Mouse (Mus musculus) right cerebral cortex, adult 18-20 months (tissue): ENCODE measurements at regions not wholly inside any gene's neighbourhood (a gene's known extent, or its start where the extent isn't known, plus 50 kb on each side); places are given as distances from the start of the nearest gene placed in this dataset.
A peak's percentile ranks its signal among the peaks of the same experiment; 100 is the strongest.

Experiments
- DNase-seq: peaks from one replicate; pipeline ENCODE4 v3.0.0; 2022; ENCODE audit warnings: mixed read lengths

DNA sequence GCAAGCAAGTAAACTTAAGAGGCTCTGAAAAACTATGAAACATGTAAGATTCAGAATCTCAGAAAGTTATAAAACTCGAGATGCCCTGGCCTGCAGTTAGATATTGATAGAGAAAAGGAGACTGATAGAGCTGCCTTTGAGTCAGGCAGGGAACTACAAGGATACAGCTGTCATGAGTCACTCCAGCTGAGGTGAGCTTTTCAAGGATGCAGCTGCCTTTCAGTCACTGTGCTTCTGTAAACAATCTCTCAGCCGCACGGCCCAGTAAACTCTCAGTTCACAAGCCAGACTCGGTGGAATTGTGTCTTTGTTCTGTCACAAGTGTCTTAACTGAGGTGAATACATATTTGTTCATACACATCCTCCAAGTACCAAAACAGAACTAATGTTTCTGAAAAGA lies 334.9 kb upstream of the Rsrc1 start:
- no peak for DNase-seq

DNA sequence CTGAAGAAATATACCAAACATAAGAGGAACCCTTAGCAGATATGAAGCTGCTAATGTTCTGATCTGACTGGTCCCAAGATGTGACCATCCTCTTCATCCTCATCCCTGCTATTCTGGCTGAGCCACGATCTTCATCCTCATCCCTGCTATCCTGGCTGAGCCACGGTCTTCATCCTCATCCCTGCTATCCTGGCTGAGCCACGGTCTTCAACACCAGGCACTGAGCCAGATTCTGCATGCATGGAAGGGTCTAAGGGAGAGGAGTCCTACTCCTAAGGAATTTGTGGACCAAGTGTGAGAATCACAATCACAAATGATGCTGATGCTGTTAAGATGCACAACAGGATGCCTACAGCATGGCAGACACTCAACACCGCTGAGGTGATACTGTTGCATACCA lies 331.9 kb upstream of the Rsrc1 start:
- no peak for DNase-seq

- DNase-seq, result no peak
Measured at GRCm38 (mm10) chr3:66650076-66650748, 331.0 kb upstream of the Rsrc1 start.

DNA sequence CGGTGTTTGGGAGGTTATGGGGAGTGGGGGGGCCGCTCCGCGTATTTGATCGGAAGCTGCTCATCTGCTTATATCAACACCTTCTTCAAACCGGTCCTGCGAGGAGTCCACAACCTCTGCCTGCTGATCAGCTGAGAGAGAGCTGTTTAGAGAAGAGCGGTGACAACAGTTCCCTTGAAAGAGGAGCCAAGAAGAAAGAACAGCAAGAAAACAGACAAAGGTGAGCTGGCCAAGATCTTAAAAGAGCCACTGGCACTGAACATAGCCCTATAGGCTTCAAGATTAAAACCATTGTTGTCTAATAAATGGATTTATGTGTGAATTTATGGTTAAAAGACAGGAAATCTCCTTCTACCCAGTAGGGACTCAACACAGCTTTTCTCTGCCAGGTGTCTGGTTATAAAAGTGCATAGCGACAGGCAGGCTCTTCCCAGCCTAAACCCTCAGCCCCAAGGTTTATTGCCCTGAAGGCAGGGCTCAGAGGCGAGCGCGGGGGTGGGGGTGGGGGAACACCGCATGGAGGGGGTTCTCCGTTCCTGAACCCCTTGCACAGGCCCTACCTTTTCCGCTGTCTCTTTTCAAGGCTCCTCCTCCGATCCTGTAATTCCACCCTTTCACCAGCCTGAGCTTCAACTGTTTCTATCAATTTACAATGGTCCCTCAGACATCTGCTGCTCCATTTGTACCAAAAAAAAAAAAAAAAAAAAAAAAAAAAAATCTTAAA lies 330.3 kb upstream of the Rsrc1 start:
- DNase-seq, result no peak

- no peak for DNase-seq
Measured at GRCm38 (mm10) chr3:66652139-66652846, 328.9 kb upstream of the Rsrc1 start.

DNA sequence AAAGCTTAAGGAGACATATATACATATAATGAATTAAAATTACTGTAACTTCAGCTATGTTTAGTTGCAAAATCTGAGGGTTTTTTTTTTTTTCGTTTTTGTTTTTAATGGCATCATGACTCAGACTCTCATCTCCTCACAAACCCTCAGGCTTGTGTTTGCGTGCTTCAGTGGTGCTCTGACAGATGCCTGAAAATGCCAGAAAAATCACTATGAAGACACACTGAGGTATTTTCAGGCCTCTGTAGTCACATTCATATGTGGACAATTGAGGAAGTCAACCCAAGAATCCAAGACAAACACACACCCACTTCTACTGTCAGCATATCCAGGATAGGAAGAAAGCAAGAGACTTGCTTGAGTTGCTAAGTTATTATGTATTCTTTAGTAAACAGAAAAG lies 327.2 kb upstream of the Rsrc1 start:
- DNase-seq, result no peak

DNA sequence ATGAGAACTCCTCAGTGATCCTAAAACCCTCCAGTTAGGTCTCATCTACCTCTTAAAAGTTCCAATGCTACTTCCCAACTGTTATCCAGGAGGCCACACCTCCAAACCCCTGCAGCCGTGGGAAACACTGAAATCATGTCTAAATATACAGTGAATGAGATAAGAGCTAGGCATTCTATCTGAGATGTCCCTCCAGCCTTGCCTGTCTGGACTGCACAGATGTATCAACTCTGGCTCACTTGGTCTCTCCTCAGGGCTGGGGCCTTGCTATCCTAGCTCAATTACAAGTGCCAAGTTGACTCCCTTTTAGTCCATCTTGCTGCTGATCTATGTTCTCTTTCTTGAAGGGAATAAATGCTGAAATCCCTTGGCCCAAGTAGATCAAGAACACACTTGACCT lies 326.3 kb upstream of the Rsrc1 start:
- DNase-seq, result no peak

DNA sequence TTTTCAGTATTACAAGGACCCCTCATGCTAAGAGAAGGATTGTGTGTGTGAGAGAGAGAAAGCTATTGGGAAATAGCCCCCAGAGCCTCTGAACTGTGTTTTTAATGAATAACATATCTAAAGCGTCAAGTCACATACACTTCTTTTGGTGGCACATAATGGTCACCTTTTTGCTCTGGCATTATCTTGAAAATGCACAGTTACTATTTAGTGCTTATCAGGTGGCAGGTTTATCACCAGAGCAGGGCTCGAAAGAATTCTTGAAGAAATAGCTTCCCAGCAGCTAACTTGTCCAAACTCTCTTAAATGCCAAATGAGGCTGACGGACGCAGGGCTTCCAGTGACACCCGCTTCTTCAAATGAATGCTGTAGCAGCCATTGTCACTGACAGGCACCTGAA lies 324.7 kb upstream of the Rsrc1 start:
- no peak for DNase-seq

DNA sequence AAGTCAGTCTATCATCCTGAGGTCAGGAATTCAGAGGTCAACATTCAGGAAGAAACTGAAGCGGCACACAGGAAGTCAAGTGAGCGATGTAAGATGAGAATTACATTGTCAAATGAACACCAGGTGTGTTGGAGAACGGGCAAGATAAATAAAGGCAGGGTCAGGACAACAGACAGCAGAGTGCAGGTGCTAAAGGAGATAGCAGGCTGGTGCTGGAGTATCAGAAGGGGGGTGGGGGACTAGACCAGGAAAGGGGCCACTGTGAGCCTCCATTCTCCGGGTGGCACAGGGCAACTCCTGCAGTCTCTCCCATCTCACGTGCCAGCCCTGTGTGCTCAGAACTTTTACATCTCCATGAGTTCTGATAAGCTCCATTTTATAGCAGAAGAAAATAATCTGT lies 320.6 kb upstream of the Rsrc1 start:
- no peak for DNase-seq

DNA sequence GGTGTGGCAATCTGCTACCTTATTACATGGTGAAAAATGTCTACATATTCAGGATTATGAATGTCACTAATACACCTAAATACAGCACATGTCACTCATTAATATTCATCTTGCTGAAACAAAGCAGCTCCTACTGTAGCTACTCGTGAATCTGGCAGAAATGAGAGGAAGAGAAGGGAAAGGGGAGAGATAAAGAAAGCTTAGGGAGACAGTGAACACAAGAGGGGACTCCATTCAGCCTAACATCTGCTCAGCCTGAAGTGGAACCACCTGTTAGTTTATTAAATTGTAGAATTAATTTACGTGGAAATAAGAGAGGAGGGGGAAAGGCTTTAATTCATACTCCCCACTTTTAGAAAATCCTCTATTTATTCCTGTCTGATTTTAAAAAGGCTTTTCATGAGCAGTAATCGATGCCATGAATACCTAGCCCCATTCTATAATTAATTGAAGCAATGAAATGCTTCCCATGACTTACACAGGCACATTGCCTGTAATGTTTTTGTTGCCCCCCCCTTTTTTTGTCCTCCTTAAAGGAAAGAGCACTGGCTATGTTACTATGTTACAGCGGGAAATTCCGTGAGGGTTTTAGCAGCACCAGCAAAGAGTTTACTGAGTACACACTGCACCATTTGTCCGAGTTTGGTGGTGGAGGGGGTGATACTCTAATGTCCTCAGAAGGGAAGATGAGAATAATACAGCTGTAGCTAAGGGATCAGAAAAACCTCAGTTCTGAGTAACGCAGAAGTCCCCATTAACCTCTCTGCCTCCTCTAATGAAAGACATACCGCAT lies 319.2 kb upstream of the Rsrc1 start:
- DNase-seq, result no peak

GRCm38 (mm10) chr3:66683589-66684286 lies 297.5 kb upstream of the Rsrc1 start:
- DNase-seq, result no peak

DNA sequence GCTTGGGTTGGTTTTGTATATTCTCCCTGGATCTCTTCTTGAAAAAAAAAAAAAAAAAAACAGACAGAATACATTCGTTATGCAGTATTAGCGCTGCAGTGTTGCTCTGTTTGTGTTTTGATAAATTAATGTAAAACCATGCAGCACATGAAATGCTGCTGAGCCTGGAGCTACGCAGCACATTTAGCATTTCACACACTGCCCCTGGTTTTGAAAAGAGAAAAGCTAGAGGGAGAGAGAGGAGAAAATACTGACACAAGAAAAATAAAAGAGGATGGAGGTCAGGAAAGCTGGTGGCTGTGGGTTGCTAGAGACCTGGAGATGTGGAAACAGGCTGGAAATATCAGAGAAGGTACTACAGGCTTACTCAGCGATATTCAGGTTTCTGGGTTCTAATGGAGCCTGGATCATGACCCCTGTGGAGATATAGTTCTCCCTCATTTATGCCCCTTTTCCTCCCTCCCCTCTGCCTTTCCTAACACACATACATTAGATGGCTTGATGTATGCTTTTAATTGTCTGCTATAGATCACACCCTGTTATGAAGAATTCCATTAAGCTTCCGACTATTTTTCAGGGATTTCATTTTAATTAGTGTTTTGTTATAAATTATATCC lies 296.8 kb upstream of the Rsrc1 start:
- DNase-seq, result no peak

DNA sequence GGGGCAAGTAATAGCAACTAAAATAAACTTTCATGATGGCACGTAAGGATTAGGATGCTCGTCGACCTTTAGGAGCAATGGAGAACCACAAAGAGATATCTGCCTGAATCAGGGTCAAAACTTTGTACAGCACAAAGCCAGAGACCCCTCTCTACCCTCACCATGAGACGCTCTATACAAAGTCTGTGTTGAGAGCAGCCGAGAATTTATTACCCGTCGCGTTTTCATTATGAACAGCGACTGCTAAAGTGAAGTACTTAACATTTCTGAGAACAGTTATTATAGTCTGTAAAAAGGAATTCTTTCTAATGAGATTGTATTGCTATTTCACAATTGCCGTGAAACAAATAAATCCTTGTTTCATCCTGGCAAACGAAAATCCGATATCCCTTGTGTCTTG lies 296.1 kb upstream of the Rsrc1 start:
- DNase-seq, result no peak

- DNase-seq, result no peak
Measured at GRCm38 (mm10) chr3:66687126-66687525, 294.1 kb upstream of the Rsrc1 start.

DNA sequence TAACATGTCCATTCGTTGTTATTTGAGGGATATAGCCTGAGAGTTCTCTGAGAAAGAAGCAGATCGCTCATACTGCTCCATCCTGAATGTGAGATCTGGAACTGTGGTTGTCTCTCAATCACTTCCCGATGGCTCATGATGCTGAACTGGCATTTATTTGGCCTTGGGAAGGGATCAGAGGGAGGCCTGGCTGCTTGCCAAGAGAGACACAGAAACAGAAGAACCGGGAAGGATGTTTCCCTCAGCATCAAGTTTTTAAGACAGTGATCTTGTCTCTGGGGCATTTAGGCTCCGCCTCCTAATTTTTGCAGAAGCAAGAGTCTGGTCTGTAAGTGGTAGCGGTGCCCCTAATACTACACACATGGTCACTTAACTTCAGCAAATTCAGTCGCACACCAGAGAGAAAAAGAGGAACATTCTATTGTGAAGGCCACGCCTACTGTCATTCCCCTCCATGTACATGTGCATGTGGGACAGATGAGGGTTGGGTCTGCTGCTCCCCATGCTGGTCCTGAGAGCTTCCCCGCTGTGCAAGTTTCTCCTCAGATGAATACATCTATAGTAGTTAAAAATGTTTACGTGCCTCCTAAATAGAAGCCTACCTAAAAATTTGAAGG lies 290.2 kb upstream of the Rsrc1 start:
- no peak for DNase-seq

- DNase-seq, result no peak
Measured at GRCm38 (mm10) chr3:66695125-66695524, 286.1 kb upstream of the Rsrc1 start.

- DNase-seq, result no peak
Measured at GRCm38 (mm10) chr3:66695661-66696253, 285.4 kb upstream of the Rsrc1 start.

- peak; percentile 26 for DNase-seq
Measured at GRCm38 (mm10) chr3:66698083-66698482, 283.1 kb upstream of the Rsrc1 start.

- DNase-seq, result no peak
Measured at GRCm38 (mm10) chr3:66705766-66706165, 275.4 kb upstream of the Rsrc1 start.

- no peak for DNase-seq
Measured at GRCm38 (mm10) chr3:66735468-66735867, 245.7 kb upstream of the Rsrc1 start.
